Mouse (Mus musculus) midbrain, embryonic 16.5 days (tissue): ENCODE measurements around the gene Trappc13. TPM values are rescaled to one million over a fixed set of nuclear protein-coding genes. Genes with fewer than 3 reads are reported as not detected.
A peak's percentile ranks its signal among the peaks of the same experiment; 100 is the strongest.

Source experiments
- ATAC-seq: fragments of 200-750 bp; cut with Nextera tagmentation; 2 replicates; pipeline ENCODE4 v1.8.0; 2017; ENCODE audit warnings: moderate TSS enrichment
- H3K27ac ChIP-seq: fragments of 300-500 bp; sonication (generic); 2 replicates; pipeline ENCODE4 v1.5.1; 2014; ENCODE audit warnings: mild to moderate bottlenecking, low read length, mixed read lengths
- H3K27me3 ChIP-seq: fragments of 300-500 bp; sonication (generic); 2 replicates; pipeline ENCODE4 v1.6.1; 2014; ENCODE audit warnings: low read depth, low read length, mixed read lengths; ENCODE audit not compliant: control insufficient read depth, insufficient read depth
- H3K36me3 ChIP-seq: fragments of 300-500 bp; sonication (generic); 2 replicates; pipeline ENCODE4 v1.6.1; 2014; ENCODE audit warnings: mild to moderate bottlenecking, low read length, moderate library complexity, mixed read lengths; ENCODE audit not compliant: control insufficient read depth, insufficient read depth
- H3K4me1 ChIP-seq: fragments of 300-500 bp; sonication (generic); 2 replicates; pipeline ENCODE4 v1.6.1; 2014; ENCODE audit warnings: mild to moderate bottlenecking, low read length, mixed read lengths; ENCODE audit not compliant: control insufficient read depth, insufficient read depth
- H3K4me2 ChIP-seq: fragments of 300-500 bp; sonication (generic); 2 replicates; pipeline ENCODE4 v1.6.1; 2014; ENCODE audit warnings: mild to moderate bottlenecking, low read length, mixed read lengths
- H3K4me3 ChIP-seq: fragments of 300-500 bp; sonication (generic); 2 replicates; pipeline ENCODE4 v1.5.1; 2014; ENCODE audit warnings: low read depth, mild to moderate bottlenecking, low read length, moderate library complexity, mixed read lengths
- H3K9ac ChIP-seq: fragments of 300-500 bp; sonication (generic); 2 replicates; pipeline ENCODE4 v1.6.1; 2014; ENCODE audit warnings: low read depth, low read length, mixed read lengths
- H3K9me3 ChIP-seq: fragments of 300-500 bp; sonication (generic); replicated peaks from 2 replicates; pipeline ENCODE4 v1.6.1; 2014; ENCODE audit warnings: mild to moderate bottlenecking, low read length, mixed read lengths; ENCODE audit not compliant: control insufficient read depth, poor library complexity, severe bottlenecking
- WGBS: fragments of 180-500 bp; shearing (Covaris S2); extraction: QIAGEN DNeasy Blood & Tissue Kit; methylation state at CpG from one replicate; pipeline ENCODE4 v1.1.7; 2014; 5-methylcytosine and 5-hydroxymethylcytosine counted together
- polyA plus RNA-seq: library from polyadenylated mRNA; unstranded; fragments of >200 nt; fragmentation: Nextera tagmentation; extraction: Ambion mirVana; gene quantifications from 2 replicates; pipeline ENCODE4 v1.2.1, GENCODE M21; 2015

Gene Trappc13
- polyA plus RNA-seq, 1 experiment from 2014 or later: 51.6 TPM

- Histone ChIP-seq H3K4me3 (peak within 1 kb of the TSS; percentile 93), H3K4me1 (peaks cover 26% of the 10 kb centered on the region), H3K9me3 (peaks cover 1% of the 10 kb centered on the region; the same call in 1 of the 2 replicates), H3K27me3 (no peaks in the 10 kb centered on the region), H3K9ac (peak within 1 kb of the TSS; percentile 93), H3K4me2 (peak within 1 kb of the TSS; percentile 80), H3K27ac (peak within 1 kb of the TSS; percentile 90), H3K36me3 (peaks cover 10% of the 10 kb centered on the region; the same call in 1 of the 2 replicates)
- WGBS: 0% methylated on average over 31 of the region's 44 CpGs
- peak; percentile 95 for ATAC-seq
These were observed 68.9 kb downstream of the Trappc13 start, which contains the start of the genes Nln and Sgtb for GRCm38 (mm10) chr13:104109288-104109815. Gene Nln (minus strand): TSS chr13:104109614. Gene Sgtb (plus strand): TSS chr13:104109741.

- Histone ChIP-seq H3K4me3 (peak overlapping the region; percentile 93), H3K27ac (peak overlapping the region; percentile 90), H3K27me3 (no peaks in the 10 kb centered on the region), H3K36me3 (peaks cover 11% of the 10 kb centered on the region; the same call in 1 of the 2 replicates), H3K9me3 (peaks cover 4% of the 10 kb centered on the region), H3K9ac (peak overlapping the region; percentile 93), H3K4me1 (peaks cover 26% of the 10 kb centered on the region), H3K4me2 (peak overlapping the region; percentile 80)
- WGBS: under 1% methylated on average over 24 of the region's 24 CpGs
- peak; percentile 11; the same call in 1 of the 2 replicates for ATAC-seq
These were observed 69.5 kb downstream of the Trappc13 start for GRCm38 (mm10) chr13:104108651-104109287.

GRCm38 (mm10) chr13:104101606-104102235, 76.5 kb downstream of the Trappc13 start:
- Histone ChIP-seq H3K4me3 (no peak overlapping the region), H3K27ac (no peak overlapping the region), H3K9me3 (peaks cover 4% of the 10 kb centered on the region), H3K4me1 (peaks cover 2% of the 10 kb centered on the region; the same call in 1 of the 2 replicates), H3K27me3 (no peaks in the 10 kb centered on the region), H3K4me2 (no peak overlapping the region), H3K36me3 (peaks cover 10% of the 10 kb centered on the region; the same call in 1 of the 2 replicates), H3K9ac (no peak overlapping the region)
- ATAC-seq: no peak
- 90% methylated on average over 5 of the region's 5 CpGs for whole genome bisulfite sequencing

GRCm38 (mm10) chr13:104100416-104100815, 77.9 kb downstream of the Trappc13 start:
- Histone ChIP-seq H3K27me3 (no peaks in the 10 kb centered on the region), H3K36me3 (peaks cover 6% of the 10 kb centered on the region; the same call in 1 of the 2 replicates), H3K4me2 (no peak overlapping the region), H3K9ac (no peak overlapping the region), H3K27ac (no peak overlapping the region), H3K4me1 (no peaks in the 10 kb centered on the region), H3K4me3 (no peak overlapping the region), H3K9me3 (peaks cover 4% of the 10 kb centered on the region)
- WGBS: 91% methylated on average over 4 of the region's 4 CpGs
- no peak for ATAC-seq

- Histone ChIP-seq H3K27ac (no peak overlapping the region), H3K36me3 (0 out of 2 replicates have a peak, but pooled peaks cover 2% of the 10 kb centered on the region), H3K9ac (no peak overlapping the region), H3K4me1 (no peaks in the 10 kb centered on the region), H3K9me3 (no peaks in the 10 kb centered on the region), H3K4me2 (no peak overlapping the region), H3K4me3 (no peak overlapping the region), H3K27me3 (no peaks in the 10 kb centered on the region)
- no peak for ATAC-seq
- WGBS: 94% methylated on average over 7 of the region's 7 CpGs
These were observed 81.1 kb downstream of the Trappc13 start for GRCm38 (mm10) chr13:104097190-104097589.

GRCm38 (mm10) chr13:104095955-104096354, 82.3 kb downstream of the Trappc13 start:
- Histone ChIP-seq H3K9me3 (no peaks in the 10 kb centered on the region), H3K9ac (no peak overlapping the region), H3K27me3 (no peaks in the 10 kb centered on the region), H3K36me3 (0 out of 2 replicates have a peak, but pooled peaks cover 2% of the 10 kb centered on the region), H3K27ac (no peak overlapping the region), H3K4me3 (no peak overlapping the region), H3K4me1 (no peaks in the 10 kb centered on the region), H3K4me2 (no peak overlapping the region)
- ATAC-seq: no peak
- 43% methylated on average over 7 of the region's 7 CpGs for WGBS

GRCm38 (mm10) chr13:104094531-104095385, 83.5 kb downstream of the Trappc13 start:
- Histone ChIP-seq H3K36me3 (0 out of 2 replicates have a peak, but pooled peaks cover 2% of the 10 kb centered on the region), H3K4me3 (no peak overlapping the region), H3K27ac (no peak overlapping the region), H3K9me3 (no peaks in the 10 kb centered on the region), H3K27me3 (no peaks in the 10 kb centered on the region), H3K4me1 (no peaks in the 10 kb centered on the region), H3K9ac (no peak overlapping the region), H3K4me2 (no peak overlapping the region)
- 85% methylated on average over 11 of the region's 11 CpGs for WGBS
- no peak for ATAC-seq
